Mouse (Mus musculus) heart, postnatal 0 days (tissue): ENCODE measurements around the gene Erp27.

Source experiments
- CTCF ChIP-seq: IDR thresholded peaks from 2 replicates; pipeline ENCODE4 v1.5.1; 2016; ENCODE audit warnings: antibody characterized with exemption, control low read depth, low read depth
- EP300 ChIP-seq: IDR thresholded peaks from 2 replicates; pipeline ENCODE4 v1.6.1; 2016; ENCODE audit warnings: antibody characterized with exemption, low read depth

DNA sequence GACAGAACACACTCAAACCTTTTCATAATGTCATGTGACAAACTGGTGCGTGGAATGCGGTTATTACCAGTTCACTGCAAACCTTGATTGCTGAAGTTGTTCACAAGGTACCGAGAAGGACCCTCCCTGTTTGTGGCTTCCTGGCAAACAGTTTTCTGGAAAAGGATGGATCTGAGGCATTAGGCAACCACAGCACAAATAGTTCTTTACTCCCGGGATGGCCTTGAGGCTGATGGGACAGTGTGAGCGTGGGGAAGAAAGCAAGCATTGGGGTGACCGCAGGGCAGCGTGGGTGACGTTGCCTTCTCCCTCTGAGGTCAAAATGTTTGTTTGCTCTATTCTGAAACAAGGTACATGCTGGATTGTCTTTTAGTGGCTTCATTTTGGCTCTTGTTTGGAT lies 32.7 kb upstream of the Erp27 start:
- no peak for TF ChIP-seq EP300
- TF ChIP-seq CTCF = no peak
